Mouse (Mus musculus): ENCODE data around the gene Vps33b. TPM values are rescaled to one million over a fixed set of nuclear protein-coding genes. Genes with fewer than 3 reads are reported as not detected.
A peak's percentile ranks its signal among the peaks of the same experiment; 100 is the strongest.
"Not testable (repeated sequence)": the region's sequence is repeated elsewhere in the genome, so short reads cannot be mapped to it uniquely, and the experiment has no call there.

Gene Vps33b
- polyA plus RNA-seq, 1 experiment from 2014 or later: 21.8 TPM

DNA sequence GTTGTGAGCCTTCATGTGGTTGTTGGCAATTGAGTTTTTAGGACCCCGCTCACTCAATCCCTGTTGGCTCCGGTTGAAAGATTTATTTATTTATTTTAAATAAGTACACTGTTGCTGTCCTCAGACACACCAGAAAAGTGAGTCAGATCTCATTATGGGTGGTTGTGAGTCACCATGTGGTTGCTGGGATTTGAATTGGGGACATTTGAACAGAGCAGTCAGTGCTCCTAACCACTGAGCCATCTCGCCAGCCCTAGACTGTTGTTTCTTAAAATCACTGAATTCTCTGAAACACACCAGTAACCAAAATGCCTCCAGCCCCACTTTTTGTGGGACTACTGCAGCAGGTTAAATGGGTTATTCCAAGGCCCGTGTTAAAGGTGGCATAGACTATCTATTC is 29.3 kb downstream of the Vps33b start:
- Histone ChIP-seq H3K4me3 (no peak overlapping the region), H3K36me3 (no peaks in the 10 kb centered on the region), H3K27ac (no peak overlapping the region), H3K9me3 (no peaks in the 10 kb centered on the region), H3K27me3 (no peaks in the 10 kb centered on the region), H3K9ac (no peak overlapping the region), H3K4me1 (replicated peaks) (peaks cover 8% of the 10 kb centered on the region; the same call in 1 of the 2 replicates), H3K4me2 (no peak overlapping the region)
- WGBS: 98% methylated on average over 4 of the region's 4 CpGs
- no peak for ATAC-seq (ENCODE audit: low FRiP score)

GRCm38 (mm10) chr7:80299568-80299967 is 30.1 kb downstream of the Vps33b start:
- Histone ChIP-seq H3K4me1 (replicated peaks) (peaks cover 7% of the 10 kb centered on the region; the same call in 1 of the 2 replicates), H3K9ac (no peak overlapping the region), H3K4me3 (no peak overlapping the region), H3K4me2 (no peak overlapping the region), H3K9me3 (no peaks in the 10 kb centered on the region), H3K27ac (no peak overlapping the region), H3K27me3 (no peaks in the 10 kb centered on the region), H3K36me3 (peaks cover 7% of the 10 kb centered on the region)
- no peak for ATAC-seq (ENCODE audit: low FRiP score)
- WGBS: 91% methylated on average over 3 of the region's 3 CpGs

- H3K4me1 ChIP-seq (replicated peaks): no peaks in the 10 kb centered on the region
- H3K4me2 ChIP-seq: no peak overlapping the region
- H3K36me3 ChIP-seq: peaks cover 12% of the 10 kb centered on the region
- WGBS: 95% methylated on average over 2 of the region's 2 CpGs
- no peaks in the 10 kb centered on the region for H3K9me3 ChIP-seq
- H3K27me3 ChIP-seq: no peaks in the 10 kb centered on the region
- H3K9ac ChIP-seq: no peak overlapping the region
- H3K4me3 ChIP-seq: no peak overlapping the region
- ATAC-seq (ENCODE audit: low FRiP score): no peak
- no peak overlapping the region for H3K27ac ChIP-seq
These were observed 32.1 kb downstream of the Vps33b start for GRCm38 (mm10) chr7:80301522-80301921.

- H3K27ac ChIP-seq: no peak overlapping the region
- no peak overlapping the region for H3K4me2 ChIP-seq
- H3K9ac ChIP-seq: no peak overlapping the region
- no peaks in the 10 kb centered on the region for H3K27me3 ChIP-seq
- H3K4me1 ChIP-seq (replicated peaks): no peaks in the 10 kb centered on the region
- 91% methylated on average over 3 of the region's 3 CpGs for WGBS
- H3K36me3 ChIP-seq: peaks cover 35% of the 10 kb centered on the region
- no peak overlapping the region for H3K4me3 ChIP-seq
- no peak for ATAC-seq (ENCODE audit: low FRiP score)
- no peaks in the 10 kb centered on the region for H3K9me3 ChIP-seq
These were observed 38.3 kb downstream of the Vps33b start for GRCm38 (mm10) chr7:80307766-80308165.

DNA sequence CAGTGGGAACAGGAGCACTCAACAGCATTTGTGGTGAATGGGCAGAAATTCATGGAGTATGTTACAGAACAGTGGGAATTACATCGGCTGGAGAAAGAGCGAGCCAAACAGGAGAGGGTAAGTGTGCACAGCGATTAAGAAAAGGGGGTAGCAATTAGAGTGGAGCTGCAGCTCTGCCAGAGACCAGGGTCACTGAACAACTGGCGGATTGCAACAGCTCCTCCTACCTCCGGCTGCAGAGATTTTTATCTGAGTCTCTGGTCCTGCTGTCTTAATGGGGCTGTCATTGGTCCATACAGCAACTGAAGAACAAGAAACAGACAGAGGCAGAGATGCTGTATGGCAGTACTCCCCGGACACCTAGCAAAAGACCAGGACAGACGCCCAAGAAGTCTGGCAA is 41.3 kb downstream of the Vps33b start:
- no peak overlapping the region for H3K4me3 ChIP-seq
- no peaks in the 10 kb centered on the region for H3K4me1 ChIP-seq (replicated peaks)
- peaks cover 52% of the 10 kb centered on the region for H3K36me3 ChIP-seq
- ATAC-seq (ENCODE audit: low FRiP score): no peak
- H3K9me3 ChIP-seq: no peaks in the 10 kb centered on the region
- H3K4me2 ChIP-seq: no peak overlapping the region
- no peak overlapping the region for H3K9ac ChIP-seq
- WGBS: 88% methylated on average over 7 of the region's 7 CpGs
- H3K27ac ChIP-seq: no peak overlapping the region
- no peaks in the 10 kb centered on the region for H3K27me3 ChIP-seq

DNA sequence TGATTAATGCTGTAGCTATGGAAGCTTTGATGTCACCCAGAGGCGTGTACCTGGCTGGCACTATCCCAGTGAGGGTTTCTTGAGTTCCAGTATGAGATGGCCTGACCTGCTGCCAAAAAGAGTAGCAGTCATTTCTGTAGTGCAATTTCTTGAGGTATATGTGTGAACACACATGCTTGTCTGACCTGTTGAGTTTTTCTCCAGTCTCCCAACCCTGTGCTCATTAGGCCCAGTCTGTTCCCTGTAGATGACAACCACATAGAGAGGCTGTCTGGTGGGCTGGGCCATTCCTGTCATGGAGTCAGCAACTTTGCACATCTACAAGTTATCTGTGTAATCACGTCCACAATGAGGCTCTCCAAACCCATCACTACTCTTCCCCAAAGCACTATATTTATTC is 46.3 kb downstream of the Vps33b start:
- H3K4me1 ChIP-seq (replicated peaks): no peaks in the 10 kb centered on the region
- no peak overlapping the region for H3K4me2 ChIP-seq
- H3K9ac ChIP-seq: no peak overlapping the region
- 88% methylated on average over 2 of the region's 2 CpGs for WGBS
- no peak overlapping the region for H3K27ac ChIP-seq
- peaks cover 76% of the 10 kb centered on the region for H3K36me3 ChIP-seq
- no peak for ATAC-seq (ENCODE audit: low FRiP score)
- no peaks in the 10 kb centered on the region for H3K9me3 ChIP-seq
- H3K4me3 ChIP-seq: no peak overlapping the region
- H3K27me3 ChIP-seq: no peaks in the 10 kb centered on the region

DNA sequence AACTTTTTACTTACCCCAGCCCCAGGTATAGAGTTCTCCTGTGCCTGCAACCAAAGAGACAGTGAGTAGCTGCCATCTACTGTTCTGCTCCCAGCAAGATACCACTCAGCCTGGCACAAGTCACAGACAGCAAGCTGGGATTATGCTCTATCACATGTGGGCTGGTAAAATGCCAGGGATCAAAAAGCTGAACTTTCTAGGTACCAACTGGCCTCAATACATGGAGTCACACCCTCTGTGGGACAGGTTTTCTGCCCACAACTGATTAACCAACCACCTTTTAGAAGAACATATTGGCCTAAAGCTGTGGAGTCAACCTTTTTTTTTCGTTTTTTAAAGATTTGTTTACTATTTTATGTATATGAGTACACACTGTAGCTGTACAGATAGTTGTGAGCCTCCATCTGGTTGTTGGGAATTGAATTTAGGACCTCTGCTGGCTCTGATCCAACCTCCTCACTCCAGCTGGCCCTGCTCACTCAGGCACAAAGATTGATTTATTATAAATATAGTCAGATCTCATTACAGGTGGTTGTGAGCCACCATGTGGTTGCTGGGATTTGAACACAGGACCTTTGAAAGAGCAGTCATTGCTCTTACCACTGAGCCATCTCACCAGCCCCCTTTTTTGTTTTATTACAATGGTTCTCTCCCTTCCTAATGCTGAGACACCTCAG is 48.1 kb downstream of the Vps33b start:
- H3K36me3 ChIP-seq: peaks cover 72% of the 10 kb centered on the region
- no peak overlapping the region for H3K4me2 ChIP-seq
- H3K9me3 ChIP-seq: no peaks in the 10 kb centered on the region
- H3K27me3 ChIP-seq: no peaks in the 10 kb centered on the region
- ATAC-seq (ENCODE audit: low FRiP score): no peak
- WGBS: 76% methylated on average over 1 of the region's 1 CpGs
- H3K4me3 ChIP-seq: no peak overlapping the region
- no peak overlapping the region for H3K27ac ChIP-seq
- peaks cover 7% of the 10 kb centered on the region; the same call in 1 of the 2 replicates for H3K4me1 ChIP-seq (replicated peaks)
- no peak overlapping the region for H3K9ac ChIP-seq

DNA sequence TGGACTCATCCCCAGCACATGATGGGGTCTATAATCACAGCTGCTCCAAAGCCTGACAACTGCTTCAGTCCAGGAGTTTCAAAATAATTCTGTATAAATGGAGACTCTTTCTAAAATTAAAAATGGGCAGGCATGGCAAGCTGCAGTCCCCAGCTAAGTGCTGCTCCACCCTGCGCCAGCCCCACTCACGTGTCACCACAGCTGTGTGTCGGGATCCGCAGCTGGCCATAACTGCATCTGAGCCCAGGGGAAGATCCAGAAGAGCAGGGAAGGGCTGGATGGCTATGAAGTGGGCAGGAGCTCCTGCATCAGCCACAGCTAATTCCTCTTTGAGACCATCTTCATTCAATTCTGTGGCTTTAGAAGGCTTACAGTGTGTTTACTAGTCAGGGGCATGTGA is 49.2 kb downstream of the Vps33b start:
- Histone ChIP-seq H3K4me1 (replicated peaks) (peaks cover 17% of the 10 kb centered on the region), H3K4me2 (no peak overlapping the region), H3K4me3 (no peak overlapping the region), H3K9ac (no peak overlapping the region), H3K36me3 (peaks cover 61% of the 10 kb centered on the region), H3K27me3 (no peaks in the 10 kb centered on the region), H3K27ac (no peak overlapping the region), H3K9me3 (no peaks in the 10 kb centered on the region)
- WGBS: 89% methylated on average over 4 of the region's 4 CpGs
- ATAC-seq (ENCODE audit: low FRiP score): no peak

DNA sequence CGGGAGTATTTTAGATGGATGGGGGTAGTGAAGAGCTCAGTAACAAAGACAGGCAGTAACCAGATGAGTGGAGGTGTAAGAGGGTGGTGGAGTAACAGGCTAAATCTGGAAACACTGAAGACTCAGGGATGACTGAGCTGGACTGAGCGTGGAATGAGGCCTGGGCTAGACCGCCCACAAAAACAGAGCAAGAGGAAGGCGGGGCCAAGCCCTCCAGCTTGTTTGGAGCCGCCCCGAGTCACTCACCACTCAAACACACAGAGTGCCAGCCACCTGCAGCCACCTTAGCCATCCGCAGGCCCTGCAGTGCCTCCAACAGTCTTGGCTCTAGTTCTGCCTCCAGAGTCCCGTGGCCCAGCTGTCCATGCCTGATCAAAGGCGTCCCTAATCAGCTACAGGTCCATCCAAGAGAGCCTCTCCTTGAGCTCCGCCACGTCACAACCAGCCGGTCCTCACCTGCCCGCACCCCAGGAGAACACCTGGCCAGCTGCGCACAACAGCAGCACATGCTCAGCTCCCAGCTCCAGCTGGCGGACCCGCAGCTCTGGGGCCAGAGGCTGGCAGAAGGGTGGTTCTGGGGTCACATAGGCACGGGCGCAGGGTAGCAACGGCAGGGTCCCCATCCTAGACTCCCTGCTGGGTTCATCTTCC is 50.5 kb downstream of the Vps33b start:
- H3K9me3 ChIP-seq: no peaks in the 10 kb centered on the region
- no peak overlapping the region for H3K4me2 ChIP-seq
- H3K4me1 ChIP-seq (replicated peaks): peaks cover 19% of the 10 kb centered on the region
- H3K9ac ChIP-seq: 0 out of 2 replicates have a peak overlapping the region, but pooled peaks have one; percentile 29
- no peak overlapping the region for H3K27ac ChIP-seq
- 86% methylated on average over 19 of the region's 19 CpGs for WGBS
- no peaks in the 10 kb centered on the region for H3K27me3 ChIP-seq
- ATAC-seq (ENCODE audit: low FRiP score): no peak
- H3K4me3 ChIP-seq: no peak overlapping the region
- peaks cover 49% of the 10 kb centered on the region for H3K36me3 ChIP-seq

DNA sequence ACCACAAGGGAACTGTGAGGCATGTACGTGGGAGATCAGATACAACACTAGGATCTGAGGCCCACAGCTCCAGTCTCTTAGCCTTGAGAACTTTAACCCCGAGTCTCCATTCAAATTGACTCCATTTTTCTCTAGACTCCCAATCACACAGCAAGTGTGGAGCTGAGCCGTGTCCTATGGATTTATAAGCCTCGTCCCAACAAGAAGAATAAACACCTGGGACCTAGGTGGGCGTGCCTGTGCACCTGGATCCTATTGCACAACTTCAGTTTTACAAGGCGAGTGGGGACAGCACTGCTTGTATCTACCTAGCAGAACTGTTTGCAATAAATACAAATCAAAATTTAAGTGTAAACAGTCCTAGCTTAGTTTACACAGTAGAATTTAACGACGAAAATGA is 53.9 kb downstream of the Vps33b start:
- peak overlapping the region; percentile 61 for H3K4me2 ChIP-seq
- peak overlapping the region; percentile 92 for H3K27ac ChIP-seq
- H3K4me3 ChIP-seq: peak overlapping the region; percentile 56
- 24% methylated on average over 8 of the region's 8 CpGs for WGBS
- ATAC-seq (ENCODE audit: low FRiP score): no peak
- peak overlapping the region; percentile 75 for H3K9ac ChIP-seq
- H3K9me3 ChIP-seq: no peaks in the 10 kb centered on the region
- H3K27me3 ChIP-seq: no peaks in the 10 kb centered on the region
- peaks cover 23% of the 10 kb centered on the region for H3K4me1 ChIP-seq (replicated peaks)
- peaks cover 60% of the 10 kb centered on the region for H3K36me3 ChIP-seq

DNA sequence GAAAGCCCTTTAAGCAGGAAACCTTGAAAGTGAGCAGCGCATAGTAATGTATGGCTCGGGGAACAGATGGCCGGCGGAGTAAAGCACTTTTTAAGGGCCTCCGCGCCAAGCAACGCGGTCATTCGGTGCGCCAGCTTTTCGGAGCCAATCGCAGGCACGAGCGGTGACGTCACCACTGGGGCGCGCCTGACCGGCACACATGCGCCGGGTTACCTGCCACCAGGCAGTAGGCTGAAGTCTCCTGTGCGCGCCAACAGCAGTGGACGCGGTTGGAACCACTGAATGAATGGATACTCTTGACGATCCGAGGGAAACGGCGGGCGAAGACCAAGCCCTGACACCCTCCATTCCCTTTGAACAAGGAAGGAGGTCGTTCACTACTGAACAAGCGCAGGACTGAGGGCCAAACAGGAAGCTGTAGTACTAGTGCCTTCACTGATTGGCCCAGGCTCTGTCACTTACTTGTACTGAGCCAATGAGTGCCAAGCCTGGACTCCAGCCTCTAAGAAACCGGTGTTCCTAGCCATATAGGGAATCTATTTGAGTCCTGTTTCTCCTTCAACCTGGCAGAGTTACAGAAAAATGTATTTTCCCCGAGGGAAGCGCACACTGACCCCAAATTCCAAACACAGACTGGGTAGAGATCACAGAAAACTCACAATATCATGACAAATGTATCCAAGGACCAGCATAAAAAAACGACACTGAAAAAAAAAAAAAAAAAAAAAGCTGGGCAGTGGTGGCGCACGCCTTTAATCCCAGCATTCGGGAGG is 54.8 kb downstream of the Vps33b start, which contains the start of gene Rccd1:
TSS of gene Rccd1 (minus strand) at position 412 of the 773 bp plus-strand sequence.
- peaks cover 61% of the 10 kb centered on the region for H3K36me3 ChIP-seq
- 1% methylated on average over 38 of the region's 38 CpGs for WGBS
- peak within 1 kb of the TSS; percentile 92 for H3K27ac ChIP-seq
- peaks cover 23% of the 10 kb centered on the region for H3K4me1 ChIP-seq (replicated peaks)
- H3K27me3 ChIP-seq: no peaks in the 10 kb centered on the region
- H3K4me2 ChIP-seq: peak within 1 kb of the TSS; percentile 61
- peak within 1 kb of the TSS; percentile 56 for H3K4me3 ChIP-seq
- peak within 1 kb of the TSS; percentile 75 for H3K9ac ChIP-seq
- ATAC-seq (ENCODE audit: low FRiP score): peak; percentile 99
- H3K9me3 ChIP-seq: no peaks in the 10 kb centered on the region

DNA sequence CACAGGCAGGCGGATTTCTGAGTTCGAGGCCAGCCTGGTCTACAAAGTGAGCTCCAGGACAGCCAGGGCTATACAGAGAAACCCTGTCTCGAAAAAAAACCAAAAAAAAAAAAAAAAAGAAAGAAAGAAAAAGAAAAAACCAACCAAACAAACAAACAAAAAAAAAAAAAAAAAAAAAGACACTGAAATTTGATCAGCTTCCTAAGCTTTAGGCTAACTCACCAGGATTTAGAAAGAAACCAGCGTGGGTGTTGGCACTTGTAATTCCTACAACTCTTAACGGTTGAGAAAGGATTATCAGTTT is 55.3 kb downstream of the Vps33b start:
- peaks cover 61% of the 10 kb centered on the region for H3K36me3 ChIP-seq
- H3K27ac ChIP-seq: peak overlapping the region; percentile 92
- peak overlapping the region; percentile 61 for H3K4me2 ChIP-seq
- not testable (repeated sequence) for H3K27me3 ChIP-seq; H3K9ac ChIP-seq; H3K4me3 ChIP-seq; H3K9me3 ChIP-seq; ATAC-seq (ENCODE audit: low FRiP score)
- H3K4me1 ChIP-seq (replicated peaks): peaks cover 23% of the 10 kb centered on the region
- 54% methylated on average over 4 of the region's 5 CpGs for WGBS

All from hindbrain, embryonic 13.5 days (tissue).